Mouse (Mus musculus) hindbrain, postnatal 0 days (tissue): Measurements from ENCODE around the gene Drosha. TPM values are rescaled to one million over a fixed set of nuclear protein-coding genes. Genes with fewer than 3 reads are reported as not detected.

ENCODE experiments used
- ATAC-seq: fragments of 200-750 bp; cut with Nextera tagmentation; 2 replicates; pipeline ENCODE4 v1.8.0; 2017; ENCODE audit warnings: mild to moderate bottlenecking, moderate TSS enrichment, moderate library complexity
- DNase-seq: peaks from one replicate; pipeline ENCODE4 v3.0.0-alpha.2; 2015; ENCODE audit warnings: low spot score
- H3K27ac ChIP-seq: fragments of 300-500 bp; sonication (generic); 2 replicates; pipeline ENCODE4 v1.5.1; 2014; ENCODE audit warnings: mild to moderate bottlenecking
- H3K27me3 ChIP-seq: fragments of 300-500 bp; sonication (generic); 2 replicates; pipeline ENCODE4 v1.6.1; 2014; ENCODE audit warnings: low read length, mixed read lengths; ENCODE audit not compliant: insufficient read depth
- H3K36me3 ChIP-seq: fragments of 300-500 bp; sonication (generic); 2 replicates; pipeline ENCODE4 v1.6.1; 2014; ENCODE audit warnings: low read length, mixed read lengths; ENCODE audit not compliant: insufficient read depth
- H3K4me1 ChIP-seq: fragments of 300-500 bp; sonication (generic); 2 replicates; pipeline ENCODE4 v1.6.1; 2014; ENCODE audit warnings: antibody characterized with exemption, low read length, mixed read lengths; ENCODE audit not compliant: insufficient read depth
- H3K4me2 ChIP-seq: fragments of 300-500 bp; sonication (generic); 2 replicates; pipeline ENCODE4 v1.6.1; 2014; ENCODE audit warnings: low read depth, mild to moderate bottlenecking, low read length, moderate library complexity, mixed read lengths
- H3K4me3 ChIP-seq: fragments of 300-500 bp; sonication (generic); 2 replicates; pipeline ENCODE4 v1.5.1; 2014; ENCODE audit warnings: low read length
- H3K9ac ChIP-seq: fragments of 300-500 bp; sonication (generic); replicated peaks from 2 replicates; pipeline ENCODE4 v1.6.1; 2014; ENCODE audit warnings: mild to moderate bottlenecking, low read length, moderate library complexity, mixed read lengths
- H3K9me3 ChIP-seq: fragments of 300-500 bp; sonication (generic); 2 replicates; pipeline ENCODE4 v1.6.1; 2016; ENCODE audit warnings: low read length, mixed read lengths
- CTCF ChIP-seq: IDR thresholded peaks from 2 replicates; pipeline ENCODE4 v1.5.1; 2016; ENCODE audit warnings: antibody characterized with exemption, control low read depth, low read depth
- WGBS: fragments of 180-500 bp; shearing (Covaris S2); extraction: QIAGEN DNeasy Blood & Tissue Kit; methylation state at CpG from one replicate; pipeline ENCODE4 v1.1.7; 2014; 5-methylcytosine and 5-hydroxymethylcytosine counted together
- microRNA-seq, 2 experiments: library from miRNA; unstranded; fragments of <30 nt; microRNA quantifications; one replicate each; pipeline ENCODE4; 2016
- polyA plus RNA-seq: library from polyadenylated mRNA; unstranded; fragments of >200 nt; fragmentation: Nextera tagmentation; extraction: Ambion mirVana; gene quantifications from 2 replicates; pipeline ENCODE4 v1.2.1, GENCODE M21; 2015
- total RNA-seq: library from RNA; depleted of rRNA; stranded (reverse); fragments of >200 nt; gene quantifications from 2 replicates; pipeline ENCODE4 v1.2.3, GENCODE M21; 2014; rRNA removed

The Drosha gene
- total and polyA plus RNA-seq, 2 experiments from 2014 or later, result 33.7 to 38.2 TPM

GRCm38 (mm10) chr15:12941651-12942180 lies 117.1 kb downstream of the Drosha start:
- 59% methylated on average over 14 of the region's 14 CpGs for WGBS
- H3K27ac ChIP-seq, result no peak overlapping the region
- no peak overlapping the region for H3K4me3 ChIP-seq
- H3K9ac ChIP-seq, result no peak overlapping the region
- no peaks in the 10 kb centered on the region for H3K36me3 ChIP-seq
- TF ChIP-seq CTCF, result no peak
- no peaks in the 10 kb centered on the region for H3K4me1 ChIP-seq
- H3K9me3 ChIP-seq, result no peaks in the 10 kb centered on the region
- ATAC-seq (no peak), DNase-seq (no peak)
- no peak overlapping the region for H3K4me2 ChIP-seq
- H3K27me3 ChIP-seq, result no peaks in the 10 kb centered on the region

- 87% methylated on average over 4 of the region's 4 CpGs for WGBS
- DNase-seq (no peak), ATAC-seq (no peak)
- Histone ChIP-seq H3K9ac (no peak overlapping the region), H3K27me3 (no peaks in the 10 kb centered on the region), H3K4me2 (no peak overlapping the region), H3K9me3 (no peaks in the 10 kb centered on the region), H3K4me1 (no peaks in the 10 kb centered on the region), H3K36me3 (no peaks in the 10 kb centered on the region), H3K4me3 (no peak overlapping the region), H3K27ac (no peak overlapping the region)
- no peak for TF ChIP-seq CTCF
Measured at GRCm38 (mm10) chr15:12942424-12942823, 117.8 kb downstream of the Drosha start.

- H3K27ac ChIP-seq, result no peak overlapping the region
- WGBS, result 84% methylated on average over 5 of the region's 5 CpGs
- no peak for ATAC-seq
- no peak overlapping the region for H3K4me3 ChIP-seq
- H3K36me3 ChIP-seq, result no peaks in the 10 kb centered on the region
- H3K9me3 ChIP-seq, result peaks cover 7% of the 10 kb centered on the region; the same call in 1 of the 2 replicates
- no peak for DNase-seq
- H3K9ac ChIP-seq, result no peak overlapping the region
- no peak for TF ChIP-seq CTCF
- no peaks in the 10 kb centered on the region for H3K4me1 ChIP-seq
- no peak overlapping the region for H3K4me2 ChIP-seq
- no peaks in the 10 kb centered on the region for H3K27me3 ChIP-seq
Measured at GRCm38 (mm10) chr15:12958051-12958450, 133.4 kb downstream of the Drosha start.

GRCm38 (mm10) chr15:12962179-12962578 lies 137.6 kb downstream of the Drosha start:
- no peaks in the 10 kb centered on the region for H3K9me3 ChIP-seq
- H3K36me3 ChIP-seq, result no peaks in the 10 kb centered on the region
- DNase-seq (no peak), ATAC-seq (no peak)
- H3K27me3 ChIP-seq, result no peaks in the 10 kb centered on the region
- TF ChIP-seq CTCF, result no peak
- WGBS, result 87% methylated on average over 10 of the region's 10 CpGs
- no peak overlapping the region for H3K9ac ChIP-seq
- H3K4me3 ChIP-seq, result no peak overlapping the region
- H3K4me2 ChIP-seq, result no peak overlapping the region
- H3K27ac ChIP-seq, result no peak overlapping the region
- H3K4me1 ChIP-seq, result no peaks in the 10 kb centered on the region

- Histone ChIP-seq H3K9me3 (no peaks in the 10 kb centered on the region), H3K27ac (no peak overlapping the region), H3K27me3 (no peaks in the 10 kb centered on the region), H3K4me1 (no peaks in the 10 kb centered on the region), H3K36me3 (no peaks in the 10 kb centered on the region), H3K4me2 (no peak overlapping the region), H3K9ac (no peak overlapping the region), H3K4me3 (no peak overlapping the region)
- ATAC-seq, result no peak
- 74% methylated on average over 5 of the region's 5 CpGs for WGBS
- DNase-seq, result no peak
- no peak for TF ChIP-seq CTCF
Measured at GRCm38 (mm10) chr15:12965209-12965608, 140.6 kb downstream of the Drosha start.

GRCm38 (mm10) chr15:12968815-12969214 lies 144.2 kb downstream of the Drosha start:
- no peak for ATAC-seq
- 77% methylated on average over 8 of the region's 8 CpGs for WGBS

GRCm38 (mm10) chr15:12972441-12972840 lies 147.8 kb downstream of the Drosha start:
- ATAC-seq (peak; percentile 77), DNase-seq (peak; percentile 38)
- H3K27ac ChIP-seq, result no peak overlapping the region
- H3K4me1 ChIP-seq, result no peaks in the 10 kb centered on the region
- no peaks in the 10 kb centered on the region for H3K9me3 ChIP-seq
- 82% methylated on average over 8 of the region's 8 CpGs for WGBS
- H3K4me3 ChIP-seq, result no peak overlapping the region
- H3K27me3 ChIP-seq, result no peaks in the 10 kb centered on the region
- no peak for TF ChIP-seq CTCF
- H3K9ac ChIP-seq, result no peak overlapping the region
- H3K4me2 ChIP-seq, result no peak overlapping the region
- H3K36me3 ChIP-seq, result no peaks in the 10 kb centered on the region

More at GRCm38 (mm10) chr15:12968815-12969214, 144.2 kb downstream of the Drosha start:
- Histone ChIP-seq H3K9me3 (no peaks in the 10 kb centered on the region), H3K36me3 (no peaks in the 10 kb centered on the region), H3K9ac (no peak overlapping the region), H3K27me3 (no peaks in the 10 kb centered on the region), H3K4me2 (no peak overlapping the region), H3K4me3 (no peak overlapping the region), H3K27ac (no peak overlapping the region), H3K4me1 (no peaks in the 10 kb centered on the region)
- no peak for TF ChIP-seq CTCF
- DNase-seq, result no peak

Small RNA genes within 50 kb of the gene (microRNA-seq; reads per million reads assigned to microRNA genes)
- gene Gm47288, result 0 reads per million in 2 experiments

Other genes starting within 250 kb of the Drosha start
- 28.5 and 40.6 TPM in 2 replicates for gene Pdzd2, start 84.9 kb upstream of the Drosha start, total RNA-seq
- 15.4 and 15.9 TPM in 2 replicates for gene Pdzd2, start 84.9 kb upstream of the Drosha start, polyA plus RNA-seq
- 15.1 and 21.3 TPM in 2 replicates for gene 6030458C11Rik, start 166 bp upstream of the Drosha start, total RNA-seq
- gene 6030458C11Rik, start 166 bp upstream of the Drosha start, polyA plus RNA-seq, result 21.1 and 25.0 TPM in 2 replicates